ENCODE assay signal across 24 mouse cellular contexts in genomic region chr15:32396241-32396890, GRCm38 (mm10).
A peak's percentile ranks its signal among the peaks of the same experiment; 100 is the strongest.
DNase-seq lines count a peak whose midpoint lies in the region; ATAC-seq and TF ChIP-seq lines count a peak whose summit lies in the region.
"Had no signal": no experiment of that assay in that cellular context is flagged by ENCODE, and none has a peak within 500 bp of the region (broad histone marks: within the 10 kb centered on the region; RNA-seq: fewer than 3 reads in every experiment).

No protein-coding gene starts in this region.

- H3K27ac ChIP-seq in lung, embryonic 14.5 days (ENCODE audit: low read depth) = no peak overlapping the region
- H3K27ac ChIP-seq in lung, embryonic 16.5 days (ENCODE audit: low read length) = no peak overlapping the region
- no peak overlapping the region for H3K27ac ChIP-seq in midbrain, embryonic 11.5 days (ENCODE audit: low read depth, low read length)
- no peak overlapping the region for H3K27ac ChIP-seq in midbrain, embryonic 16.5 days (ENCODE audit: low read length)
- H3K27ac ChIP-seq: embryonic facial prominence, embryonic 10.5 days; embryonic facial prominence, embryonic 12.5 days; forebrain, embryonic 13.5 days had no signal

- no peak overlapping the region for H3K9ac ChIP-seq in lung, embryonic 14.5 days
- no peak overlapping the region for H3K9ac ChIP-seq in lung, embryonic 16.5 days (ENCODE audit: low read length)
- no peak overlapping the region for H3K9ac ChIP-seq in midbrain, embryonic 11.5 days (ENCODE audit: low read length)
- no peak overlapping the region for H3K9ac ChIP-seq in midbrain, embryonic 16.5 days (ENCODE audit: low read depth, low read length)
- H3K9ac ChIP-seq: embryonic facial prominence, embryonic 12.5 days; forebrain, embryonic 13.5 days had no signal

- peak; percentile 80; the same call in 1 of the 2 replicates for ATAC-seq in lung, embryonic 14.5 days (ENCODE audit: insufficient read depth)
- ATAC-seq in lung, embryonic 16.5 days (ENCODE audit: low read depth) = peak; percentile 89
- no peak for ATAC-seq in midbrain, embryonic 11.5 days (ENCODE audit: low FRiP score)
- ATAC-seq in midbrain, embryonic 16.5 days = no peak
- ATAC-seq: activated CD4-positive, CD25-positive, alpha-beta regulatory T cell, adult 4 months; CD4-positive, CD25-positive, alpha-beta regulatory T cell, adult 4 months; forebrain, embryonic 13.5 days; Patski had no signal

- WGBS in lung, embryonic 14.5 days = 55% methylated on average over 3 of the region's 3 CpGs
- 57% methylated on average over 3 of the region's 3 CpGs for WGBS in lung, embryonic 16.5 days
- 88% methylated on average over 3 of the region's 3 CpGs for WGBS in midbrain, embryonic 11.5 days
- 91% methylated on average over 3 of the region's 3 CpGs for WGBS in midbrain, embryonic 16.5 days

- DNase-seq in lung, embryonic 14.5 days = peak; percentile 62
- DNase-seq in lung, adult 18-20 months = no peak
- DNase-seq in lung, postnatal 4 days = no peak
- peak; percentile 39 for DNase-seq in midbrain, embryonic 11.5 days (ENCODE audit: low spot score, missing footprints)
- no peak for DNase-seq in left cerebral cortex, adult 11 months (ENCODE audit: low spot score)
- DNase-seq: adrenal gland, adult 8-10 months; adrenal gland, postnatal 14 days; adrenal gland, postnatal 36 days; B cell, adult 2 months; cerebellum, adult 11-12 months; cerebellum, adult 2 months; cerebellum, adult 9-10 months; cerebellum, postnatal 10 days; cerebellum, postnatal 25 days had no signal

- H3K4me3 ChIP-seq in lung, embryonic 14.5 days (ENCODE audit: low read depth, low read length) = no peak overlapping the region
- no peak overlapping the region for H3K4me3 ChIP-seq in lung, embryonic 16.5 days (ENCODE audit: low read length)
- no peak overlapping the region for H3K4me3 ChIP-seq in midbrain, embryonic 11.5 days (ENCODE audit: low read depth, low read length)
- no peak overlapping the region for H3K4me3 ChIP-seq in midbrain, embryonic 16.5 days (ENCODE audit: low read depth, low read length)
- H3K4me3 ChIP-seq: embryonic facial prominence, embryonic 10.5 days; embryonic facial prominence, embryonic 12.5 days; forebrain, embryonic 13.5 days had no signal

- no peak for TF ChIP-seq CTCF in lung, embryonic 14.5 days (IDR thresholded peaks at IDR 0.05; ENCODE audit: low read depth)

- no peaks in the 10 kb centered on the region for H3K27me3 ChIP-seq in lung, embryonic 14.5 days (ENCODE audit: insufficient read depth, low read length)
- H3K27me3 ChIP-seq in lung, embryonic 16.5 days (ENCODE audit: control insufficient read depth, insufficient read depth, low read depth, low read length) = no peaks in the 10 kb centered on the region
- no peaks in the 10 kb centered on the region for H3K27me3 ChIP-seq in midbrain, embryonic 11.5 days (ENCODE audit: control insufficient read depth, insufficient read depth, low read length)
- H3K27me3 ChIP-seq in midbrain, embryonic 16.5 days (ENCODE audit: control insufficient read depth, insufficient read depth, low read depth, low read length) = no peaks in the 10 kb centered on the region
- H3K27me3 ChIP-seq: CH12.LX; embryonic facial prominence, embryonic 12.5 days; forebrain, embryonic 13.5 days; Patski had no signal

- H3K36me3 ChIP-seq in lung, embryonic 14.5 days (ENCODE audit: insufficient read depth) = no peaks in the 10 kb centered on the region
- H3K36me3 ChIP-seq in lung, embryonic 16.5 days (ENCODE audit: control insufficient read depth, insufficient read depth, low read length) = no peaks in the 10 kb centered on the region
- no peaks in the 10 kb centered on the region for H3K36me3 ChIP-seq in midbrain, embryonic 11.5 days (ENCODE audit: control insufficient read depth, insufficient read depth, low read length)
- H3K36me3 ChIP-seq in midbrain, embryonic 16.5 days (ENCODE audit: control insufficient read depth, insufficient read depth, low read length) = no peaks in the 10 kb centered on the region
- H3K36me3 ChIP-seq: embryonic facial prominence, embryonic 10.5 days; embryonic facial prominence, embryonic 12.5 days; G1E had no signal

- H3K9me3 ChIP-seq in lung, embryonic 14.5 days (ENCODE audit: low read depth, low read length) = no peaks in the 10 kb centered on the region
- H3K9me3 ChIP-seq in lung, embryonic 16.5 days (ENCODE audit: control insufficient read depth, low read length) = no peaks in the 10 kb centered on the region
- H3K9me3 ChIP-seq in midbrain, embryonic 11.5 days (ENCODE audit: control insufficient read depth, low read length) = no peaks in the 10 kb centered on the region
- no peaks in the 10 kb centered on the region for H3K9me3 ChIP-seq in midbrain, embryonic 16.5 days (replicated peaks; ENCODE audit: control insufficient read depth, low read length, poor library complexity, severe bottlenecking)
- H3K9me3 ChIP-seq: embryonic facial prominence, embryonic 10.5 days; embryonic facial prominence, embryonic 12.5 days; forebrain, embryonic 13.5 days; G1E had no signal

- no peaks in the 10 kb centered on the region for H3K4me1 ChIP-seq in lung, embryonic 14.5 days (ENCODE audit: insufficient read depth)
- H3K4me1 ChIP-seq in lung, embryonic 16.5 days (replicated peaks; ENCODE audit: control insufficient read depth, insufficient read depth, low read length) = no peaks in the 10 kb centered on the region
- H3K4me1 ChIP-seq in midbrain, embryonic 11.5 days (ENCODE audit: control insufficient read depth, insufficient read depth, low read length) = no peaks in the 10 kb centered on the region
- H3K4me1 ChIP-seq in midbrain, embryonic 16.5 days (ENCODE audit: control insufficient read depth, insufficient read depth, low read length) = no peaks in the 10 kb centered on the region

- H3K4me2 ChIP-seq in lung, embryonic 14.5 days = no peak overlapping the region
- no peak overlapping the region for H3K4me2 ChIP-seq in lung, embryonic 16.5 days (ENCODE audit: low read depth, low read length)
- H3K4me2 ChIP-seq in midbrain, embryonic 11.5 days = no peak overlapping the region
- H3K4me2 ChIP-seq in midbrain, embryonic 16.5 days (ENCODE audit: low read length) = no peak overlapping the region
- H3K4me2 ChIP-seq: embryonic facial prominence, embryonic 12.5 days; forebrain, embryonic 13.5 days had no signal

Comparison
In these comparisons a context has a peak if more than half of its experiments do, and no peak if none do; other contexts are left out.
1. DNase-seq: peak in lung, embryonic 14.5 days (single experiment) and midbrain, embryonic 11.5 days (single experiment); none in lung, adult 18-20 months (0 of 2), lung, postnatal 4 days (0 of 2) and left cerebral cortex, adult 11 months (single experiment).
2. ATAC-seq: peak in lung, embryonic 14.5 days (single experiment) and lung, embryonic 16.5 days (single experiment); none in midbrain, embryonic 11.5 days (single experiment) and midbrain, embryonic 16.5 days (single experiment).